Mouse (Mus musculus) cerebellum, postnatal 36 days (tissue): ENCODE data around the gene Kdm2a.

ENCODE experiments used
- DNase-seq, 2 experiments: peaks; one replicate each; pipeline ENCODE4 v3.0.0; 2021 to 2022; ENCODE audit warnings: mixed read lengths in 2 of 2

Kdm2a gene

DNA sequence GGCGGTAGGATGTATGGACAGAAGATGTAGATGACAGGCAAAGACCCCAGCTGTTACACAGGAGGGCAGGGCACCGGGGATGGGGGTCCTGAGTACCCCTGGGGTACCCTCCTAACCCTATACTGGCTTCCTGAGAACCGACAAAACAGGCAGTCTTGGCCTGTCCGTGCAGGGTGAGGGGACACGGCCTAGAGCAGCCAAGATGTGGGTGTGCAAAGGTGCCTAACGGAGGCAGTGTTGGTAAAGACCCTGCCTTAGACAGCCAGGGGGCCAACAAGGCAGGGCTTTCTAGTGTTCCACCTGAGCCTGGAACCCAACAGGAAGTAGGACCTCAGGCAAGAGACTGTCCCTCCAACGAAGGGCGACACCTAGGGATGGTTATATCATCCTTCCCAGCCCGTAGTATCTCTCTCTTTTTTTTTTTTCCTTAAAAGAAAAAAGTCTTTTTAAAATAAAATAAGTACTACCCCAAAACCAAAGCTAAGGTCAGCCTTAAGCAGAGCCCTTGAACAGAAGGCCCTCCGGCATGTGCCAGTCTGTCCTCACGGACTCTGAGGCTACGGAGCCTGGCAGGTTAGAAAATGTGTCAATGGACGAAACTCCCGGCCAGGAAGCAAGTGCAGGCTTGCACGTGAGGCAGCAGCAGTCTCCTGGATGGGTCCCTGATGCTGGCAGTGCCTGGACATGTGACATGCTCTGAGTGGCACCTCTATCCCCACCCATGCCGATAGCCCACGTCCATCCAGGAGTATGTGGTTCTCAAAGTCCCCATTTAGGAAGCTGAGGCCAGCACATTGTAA is 99.6 kb downstream of the Kdm2a start:
- no peak for DNase-seq

DNA sequence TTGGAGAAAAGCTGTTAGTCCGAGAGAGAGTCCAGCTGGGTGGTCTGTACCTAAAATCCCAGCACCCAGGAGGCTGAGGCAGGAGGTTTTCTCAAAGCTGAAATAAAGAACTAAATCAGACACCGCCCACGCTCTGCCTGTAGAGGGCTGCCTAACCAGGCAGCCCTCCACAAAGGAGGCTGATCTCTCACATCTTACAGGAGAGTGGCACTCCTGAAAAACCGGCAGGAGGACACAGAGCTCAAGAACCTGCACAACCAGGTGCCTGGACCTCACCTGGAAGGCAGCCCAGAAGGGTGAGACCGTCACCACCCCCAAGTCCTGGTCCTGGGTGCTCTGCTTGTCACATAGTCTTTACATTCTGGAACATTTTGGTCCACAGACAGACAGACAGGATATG is 100.2 kb downstream of the Kdm2a start:
- DNase-seq = no peak

DNA sequence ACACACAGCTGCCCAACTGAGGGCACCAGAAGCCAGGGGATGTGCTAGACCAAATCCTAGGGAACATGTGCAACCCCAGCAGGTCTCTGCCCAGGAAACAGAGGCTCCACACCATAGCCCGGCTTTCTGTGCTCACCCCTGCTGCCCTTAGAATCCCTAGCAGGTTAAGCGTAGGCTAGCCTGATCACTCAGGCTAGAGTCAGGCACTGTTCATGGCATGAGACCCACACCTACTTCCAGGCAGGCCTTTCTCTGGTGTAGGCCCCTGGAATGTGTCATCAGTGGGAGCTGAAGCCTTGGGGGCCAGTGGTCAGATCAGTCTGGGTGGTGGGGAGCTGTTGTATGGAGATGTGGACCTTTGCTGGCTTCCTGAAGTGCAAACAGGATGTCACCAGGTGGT is 101.5 kb downstream of the Kdm2a start:
- no peak for DNase-seq

DNA sequence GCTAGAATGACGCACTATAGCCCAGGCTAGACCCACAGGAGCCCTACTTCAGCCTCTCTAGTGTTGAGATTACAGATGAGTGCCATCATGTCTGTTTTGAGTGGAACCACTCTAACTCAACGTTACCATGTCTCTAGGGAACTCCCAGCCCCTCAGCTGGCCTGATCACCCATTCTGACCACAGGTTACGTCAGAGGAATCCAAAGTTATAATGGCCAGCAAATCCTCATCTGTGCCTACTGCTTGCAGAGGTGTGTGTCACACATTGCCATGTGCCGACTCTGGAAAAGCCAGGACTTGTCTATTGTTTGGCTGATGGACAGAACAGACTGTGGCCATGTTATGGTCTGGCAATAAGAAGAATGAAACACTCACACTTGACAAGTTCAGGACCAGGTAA is 102.7 kb downstream of the Kdm2a start:
- no peak for DNase-seq

DNA sequence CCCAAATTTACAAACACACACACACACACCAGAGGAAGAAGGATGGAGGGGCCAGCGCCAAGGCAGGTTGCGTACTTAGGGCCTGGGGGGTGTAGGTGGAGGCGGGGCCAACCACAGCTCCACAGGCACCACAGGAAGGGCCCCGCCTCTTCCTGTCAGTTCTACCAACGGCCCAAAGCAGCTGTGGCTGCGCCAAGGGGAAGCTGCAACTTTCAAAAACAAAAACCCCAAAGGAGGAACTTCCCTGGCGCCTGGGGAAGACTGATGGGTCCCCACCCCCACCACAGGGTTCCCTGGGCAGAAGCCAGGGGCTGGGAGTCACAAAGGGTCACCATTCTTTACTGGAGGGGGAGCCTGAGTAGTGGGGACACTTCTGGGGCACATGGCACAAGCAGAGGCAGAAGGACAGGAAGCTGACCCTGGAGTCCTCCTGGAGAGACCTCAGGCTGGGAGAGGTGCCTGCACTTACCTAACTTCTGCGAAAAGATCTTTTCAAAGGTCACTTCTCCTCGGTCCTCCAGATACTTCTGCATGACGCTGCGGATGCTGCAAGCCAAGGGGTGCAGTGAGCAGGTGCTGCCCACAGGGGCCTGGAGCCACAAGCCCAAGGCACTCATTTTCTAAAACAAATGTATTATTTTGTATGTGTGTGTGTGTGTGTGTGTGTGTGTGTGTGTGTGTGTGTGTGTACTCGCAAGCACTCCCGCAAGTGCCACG is 103.5 kb downstream of the Kdm2a start:
- no peak for DNase-seq

DNA sequence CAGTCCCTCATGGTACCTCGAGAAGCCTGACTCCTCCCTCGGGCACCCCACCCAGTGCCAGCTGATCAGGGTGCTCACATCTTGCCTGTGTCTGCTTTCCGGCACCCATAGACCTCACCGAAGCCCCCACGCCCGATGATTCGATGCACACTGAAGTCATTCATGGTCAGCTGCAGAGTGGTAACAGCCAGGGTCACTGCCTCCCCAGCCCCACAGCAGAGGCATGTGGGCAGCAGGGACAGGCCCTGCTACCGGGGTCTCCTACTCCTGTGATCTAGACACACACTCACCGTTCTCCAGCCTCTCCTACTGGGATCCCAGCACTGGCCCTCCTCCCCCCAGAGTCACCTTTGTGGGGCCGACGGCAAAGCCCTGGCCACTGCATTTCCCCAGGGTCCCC is 106.9 kb downstream of the Kdm2a start:
- no peak for DNase-seq

DNA sequence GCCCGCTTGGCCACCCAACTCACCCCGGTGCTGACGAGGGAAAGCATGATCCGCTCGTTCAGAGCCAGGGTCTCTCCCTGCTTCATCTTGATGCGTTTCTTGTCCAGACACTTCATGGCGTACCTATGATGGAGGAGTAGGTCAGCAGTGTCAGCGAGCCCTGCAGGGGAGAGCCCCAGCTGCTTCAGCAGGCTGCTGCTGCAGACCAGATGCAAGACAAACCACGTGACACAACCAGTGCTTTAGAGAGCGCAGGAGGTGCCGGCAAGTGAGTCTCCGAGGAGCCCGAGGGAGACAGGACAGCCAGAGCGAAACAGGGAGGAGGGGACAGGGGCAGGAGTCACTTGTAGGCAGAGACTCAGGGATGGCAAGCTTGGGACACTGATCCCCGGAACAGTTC is 107.3 kb downstream of the Kdm2a start:
- no peak for DNase-seq

DNA sequence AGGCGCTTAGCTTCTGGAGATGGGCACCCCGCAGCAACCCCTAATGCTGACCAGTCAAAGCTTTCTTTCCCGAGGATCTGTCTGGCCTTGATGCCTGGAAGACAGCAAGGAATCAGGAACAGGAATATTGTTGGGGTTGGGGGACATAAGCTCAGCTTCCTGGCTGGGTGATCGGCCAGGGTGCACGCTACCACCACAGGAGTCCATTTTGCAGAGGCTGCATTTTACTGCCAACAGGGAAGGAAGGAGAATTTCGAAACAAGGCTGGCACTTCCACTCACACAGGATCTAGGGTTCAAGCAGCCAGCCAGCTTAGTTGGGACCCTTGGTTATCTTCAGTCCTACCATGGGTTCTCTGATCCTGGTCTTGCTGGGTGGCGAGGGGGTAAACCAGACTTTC is 114.4 kb downstream of the Kdm2a start:
- DNase-seq = no peak

DNA sequence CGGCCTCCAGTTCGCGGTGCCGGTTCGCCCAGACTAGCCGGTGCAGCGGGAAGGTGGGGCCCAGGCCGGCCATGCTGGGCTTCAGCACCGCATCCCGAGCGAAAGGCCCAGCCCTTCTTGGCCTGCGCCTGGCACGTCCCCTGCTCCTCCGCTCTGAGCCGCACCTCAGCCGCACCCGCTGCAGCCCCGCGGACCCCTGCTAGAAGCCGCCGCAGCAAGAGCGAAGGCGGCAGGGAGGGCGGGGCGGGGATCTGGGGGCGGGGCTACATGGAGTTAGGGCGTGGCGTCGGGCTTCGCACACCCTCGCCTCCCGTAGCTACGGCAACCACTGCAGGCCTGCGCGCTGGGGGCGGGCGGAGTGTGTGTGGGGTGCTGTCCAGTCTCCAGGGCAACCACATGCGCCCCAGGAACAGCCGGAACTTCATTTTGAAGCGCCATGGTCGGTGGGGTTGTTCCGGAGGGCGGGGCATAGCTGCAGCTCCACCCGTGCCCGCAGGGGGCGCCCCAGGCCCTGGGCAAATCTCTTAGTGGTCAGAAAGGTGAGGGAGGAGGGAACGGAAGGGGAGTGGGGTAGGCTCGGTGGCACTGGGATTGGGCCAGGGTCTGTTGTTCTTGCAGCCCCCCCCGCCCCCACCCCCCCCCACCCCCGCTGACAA is 115.1 kb downstream of the Kdm2a start, which contains the start of gene Ankrd13d:
Gene Ankrd13d, minus strand, starts transcription at position 240 of the 656 bp plus-strand sequence.
- DNase-seq = peak; percentile 81 to 85

DNA sequence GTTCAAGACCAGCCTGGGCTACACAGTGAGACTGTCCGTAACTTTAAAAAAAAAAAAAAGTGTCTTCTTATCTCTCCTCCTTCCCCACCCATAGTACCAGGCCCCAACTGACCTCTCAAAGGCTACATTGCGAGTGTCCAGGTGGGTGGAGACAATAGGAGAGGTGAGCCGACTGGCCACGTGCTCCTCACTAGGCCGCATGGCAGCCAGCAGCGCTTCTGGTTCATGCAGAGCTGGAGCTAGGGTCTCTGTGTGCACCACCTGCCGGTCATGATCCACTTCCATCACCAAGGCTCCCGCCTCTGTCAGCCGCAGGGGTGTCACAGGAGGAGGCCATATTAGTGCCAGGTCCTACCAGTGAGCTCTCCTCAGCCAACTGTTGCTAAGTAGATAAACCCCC is 117.7 kb downstream of the Kdm2a start:
- no peak for DNase-seq

DNA sequence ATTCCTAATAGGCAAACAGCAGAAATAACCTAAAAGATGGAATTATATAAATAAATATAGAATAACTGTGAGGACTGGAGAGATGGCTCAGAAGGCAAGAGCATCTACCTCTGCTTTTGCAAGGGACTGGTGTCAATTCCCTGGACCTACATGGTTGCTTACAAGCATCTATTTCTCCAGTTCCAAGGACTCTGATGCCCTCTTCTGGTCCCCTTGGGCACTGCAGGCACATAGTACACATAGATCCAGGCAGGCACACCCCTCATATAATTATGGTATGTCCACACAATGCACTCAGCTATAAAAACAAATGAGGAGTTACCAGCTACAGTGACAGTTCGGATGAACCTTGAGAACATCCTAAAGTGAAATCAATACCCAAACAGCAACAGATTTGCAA is 118.6 kb downstream of the Kdm2a start:
- no peak for DNase-seq

DNA sequence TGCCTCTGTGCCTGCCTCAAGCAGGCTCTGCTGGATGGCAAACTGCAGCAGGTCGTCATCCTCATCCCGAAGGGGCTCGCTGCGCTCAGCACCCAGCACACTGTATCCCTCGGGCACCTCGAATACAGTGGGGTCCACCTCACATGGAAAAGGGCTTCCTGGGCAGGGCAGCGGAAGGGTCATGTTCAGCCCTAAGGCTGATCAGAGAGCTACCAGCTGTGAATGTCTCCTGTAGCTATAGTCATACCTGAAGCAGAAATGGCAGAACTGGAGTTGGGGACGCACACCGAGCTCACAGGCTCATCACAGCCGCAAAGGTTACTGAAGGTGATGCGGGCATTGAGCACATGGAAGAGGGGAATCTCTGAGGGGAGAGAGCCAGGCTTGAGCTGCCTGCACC is 127.1 kb downstream of the Kdm2a start:
- no peak for DNase-seq

DNA sequence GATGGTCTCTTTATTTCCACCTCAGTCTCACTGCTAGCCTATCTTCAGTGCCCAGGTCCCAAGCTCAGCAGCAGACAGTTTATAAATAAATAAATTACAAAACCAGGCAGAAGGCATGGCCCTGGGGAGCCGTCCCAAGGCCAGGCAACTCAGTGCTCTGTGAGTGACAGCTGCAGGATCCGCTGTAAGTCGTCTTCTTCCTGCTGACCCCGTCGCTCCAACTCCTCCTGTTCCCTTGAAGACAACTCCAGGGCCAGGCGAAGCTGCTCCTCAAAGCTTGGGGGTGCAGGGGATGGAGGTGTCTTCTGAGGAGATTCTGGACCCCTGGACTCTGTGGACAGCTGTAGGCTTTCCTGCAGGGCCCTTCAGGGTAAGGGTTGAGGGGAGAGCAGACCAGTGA is 127.9 kb downstream of the Kdm2a start:
- no peak for DNase-seq

DNA sequence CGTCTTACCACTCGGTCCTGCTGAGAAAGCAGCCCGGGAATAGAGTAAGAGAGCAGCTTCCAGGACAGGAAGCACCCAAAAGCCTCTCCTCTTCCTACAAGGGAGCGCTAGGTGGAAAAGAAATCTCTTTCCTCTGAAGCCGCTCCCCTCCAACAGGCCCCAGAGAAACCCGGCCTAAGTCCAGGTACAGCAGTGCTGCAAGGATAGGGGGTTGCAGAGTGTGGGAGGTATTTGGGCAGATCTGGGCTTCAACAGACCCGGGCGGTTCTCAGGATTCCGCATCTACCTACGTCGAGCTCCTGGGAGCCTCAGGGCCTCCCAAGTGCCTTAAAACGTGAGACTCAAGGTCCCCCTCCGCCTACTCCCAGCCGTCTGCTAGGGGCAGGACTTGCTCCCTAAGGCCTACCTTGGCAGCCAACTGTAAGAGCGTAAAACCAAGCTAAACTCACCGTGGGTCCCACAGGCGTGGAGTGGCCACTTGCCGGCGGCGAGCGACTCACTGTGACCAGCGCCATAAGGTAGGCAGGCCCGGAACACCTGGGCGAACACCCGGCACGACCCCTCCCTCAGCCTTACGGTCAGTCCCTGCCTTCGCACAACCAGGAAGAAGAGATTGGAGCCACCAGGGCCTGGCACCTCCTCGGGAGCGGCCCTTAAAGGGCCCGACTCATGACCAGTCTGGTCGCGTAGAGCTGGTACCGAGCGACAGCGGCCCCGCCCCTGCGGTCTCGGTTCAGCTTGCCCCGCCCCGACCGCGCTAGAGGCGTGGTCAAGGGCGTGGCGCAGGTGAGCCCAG is 129.3 kb downstream of the Kdm2a start, which contains the start of gene Ssh3:
Gene Ssh3, minus strand, starts transcription at position 615 of the 796 bp plus-strand sequence.
- DNase-seq = peak; percentile 76 to 84

DNA sequence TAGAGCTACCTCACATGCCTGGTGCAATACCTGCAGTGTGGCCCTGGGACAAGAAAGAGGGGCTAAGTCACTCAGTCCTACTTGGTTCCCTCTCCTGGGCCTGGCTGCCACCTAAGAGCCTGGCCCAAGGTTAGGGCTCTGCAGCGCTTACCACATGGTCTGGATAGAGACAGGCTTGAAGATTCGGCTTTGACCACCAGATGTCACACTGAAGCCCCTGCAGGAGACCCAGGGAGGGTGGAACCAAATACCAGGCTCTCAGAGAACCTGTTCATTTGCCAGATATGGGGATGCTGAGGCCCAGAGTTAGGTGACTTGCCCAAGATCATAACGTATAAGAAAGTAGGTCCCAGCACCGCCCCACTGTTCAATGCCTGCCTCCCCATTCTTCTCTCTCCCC is 132.1 kb downstream of the Kdm2a start:
- no peak for DNase-seq
